Mouse (Mus musculus): ENCODE results near the gene Natd1. TPM values are rescaled to one million over a fixed set of nuclear protein-coding genes. Genes with fewer than 3 reads are reported as not detected.
A peak's percentile ranks its signal among the peaks of the same experiment; 100 is the strongest.

Natd1 gene
- polyA plus RNA-seq (2012; rRNA removed): 10.7 and 14.0 TPM in 2 replicates
- polyA plus RNA-seq (2014; fragmentation: Nextera tagmentation; extraction: Ambion mirVana): 11.1 and 15.0 TPM in 2 replicates

DNA sequence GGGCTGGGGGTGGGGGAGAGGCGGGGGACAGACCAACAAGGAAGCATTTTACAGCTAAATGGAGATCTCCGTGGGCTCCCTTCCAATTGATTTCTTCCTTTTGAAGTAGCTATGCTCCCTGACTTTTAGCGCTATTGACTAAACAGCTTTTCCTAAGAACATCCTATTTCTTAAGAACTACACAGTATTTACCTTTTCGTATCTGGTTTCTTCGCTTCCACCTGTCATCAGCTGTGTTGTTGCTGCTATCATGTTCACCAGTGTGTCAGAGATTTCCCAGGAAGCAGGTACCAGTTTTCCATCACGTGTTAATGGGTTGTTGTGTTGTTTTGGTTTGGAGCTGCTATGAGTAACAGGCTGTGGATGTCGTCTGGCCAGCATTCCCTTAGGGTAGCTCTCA lies at the start of gene Natd1:
Gene Natd1, minus strand, starts transcription at position 260 of the 400 bp plus-strand sequence.
- H3K4me1 ChIP-seq (replicated peaks; ENCODE audit: control insufficient read depth in 2 of 2, insufficient read depth in 2 of 2, low read length in 1 of 2): peaks cover 19 to 31% of the 10 kb centered on the region in 2 experiments
- ATAC-seq (ENCODE audit: insufficient read depth) (no peak), DNase-seq (ENCODE audit: low read depth in 3 of 3, low spot score in 3 of 3) (no peak)
- H3K9me3 ChIP-seq (ENCODE audit: control insufficient read depth, low read length): no peaks in the 10 kb centered on the region
- H3K4me3 ChIP-seq (ENCODE audit: insufficient read depth in 1 of 2, low read depth in 2 of 2, low read length in 2 of 2): peak within 1 kb of the TSS; percentile 96 to 99
- H3K4me2 ChIP-seq (ENCODE audit: low read depth): peak within 1 kb of the TSS; percentile 95
- H3K27ac ChIP-seq: peak within 1 kb of the TSS; percentile 91
- no peak for TF ChIP-seq CTCF (IDR thresholded peaks at IDR 0.05; ENCODE audit: low read depth)
- no peak for TF ChIP-seq EP300 (IDR thresholded peaks at IDR 0.05; ENCODE audit: low read depth)
- H3K9ac ChIP-seq (replicated peaks): peak within 1 kb of the TSS; percentile 96
- no peaks in the 10 kb centered on the region for H3K27me3 ChIP-seq (ENCODE audit: control insufficient read depth, insufficient read depth, low read length)
- no peaks in the 10 kb centered on the region for H3K36me3 ChIP-seq (replicated peaks; ENCODE audit: control insufficient read depth, insufficient read depth, low read depth)
- 51% methylated on average over 7 of the region's 7 CpGs for WGBS (ENCODE audit: insufficient replicate concordance)

DNA sequence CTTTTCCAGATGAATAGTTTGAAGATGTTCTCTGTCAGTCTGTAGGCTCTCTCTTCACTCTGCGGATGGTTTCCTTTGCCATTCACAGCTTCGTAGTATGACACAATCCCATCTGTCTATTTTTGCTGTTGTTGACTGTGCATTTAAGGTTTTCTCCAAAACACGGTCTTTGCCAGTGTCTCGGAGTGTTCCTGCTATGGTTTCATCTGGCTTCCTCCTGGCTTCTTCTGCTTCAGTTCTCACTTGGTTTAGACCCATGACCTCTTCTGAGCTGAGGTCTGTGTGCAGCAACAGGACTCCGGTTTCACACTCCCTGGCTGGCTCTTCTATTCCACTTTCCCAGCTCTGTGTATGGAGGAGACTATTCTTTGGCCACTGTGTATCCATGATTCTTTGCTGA lies 48.2 kb upstream of the Natd1 start:
- no peaks in the 10 kb centered on the region for H3K27me3 ChIP-seq (ENCODE audit: control insufficient read depth, insufficient read depth, low read length)
- no peak overlapping the region for H3K9ac ChIP-seq (replicated peaks)
- H3K4me3 ChIP-seq (ENCODE audit: insufficient read depth in 1 of 2, low read depth in 2 of 2, low read length in 2 of 2): no peak overlapping the region
- H3K27ac ChIP-seq: no peak overlapping the region
- H3K36me3 ChIP-seq (replicated peaks; ENCODE audit: control insufficient read depth, insufficient read depth, low read depth): no peaks in the 10 kb centered on the region
- H3K9me3 ChIP-seq (ENCODE audit: control insufficient read depth, low read length): no peaks in the 10 kb centered on the region
- no peak overlapping the region for H3K4me2 ChIP-seq (ENCODE audit: low read depth)
- 63% methylated on average over 5 of the region's 5 CpGs for WGBS (ENCODE audit: insufficient replicate concordance)
- DNase-seq (ENCODE audit: low read depth in 3 of 3, low spot score in 3 of 3) (no peak), ATAC-seq (ENCODE audit: insufficient read depth) (no peak)
- no peaks in the 10 kb centered on the region for H3K4me1 ChIP-seq (replicated peaks; ENCODE audit: control insufficient read depth in 2 of 2, insufficient read depth in 2 of 2, low read length in 1 of 2)
- TF ChIP-seq CTCF (IDR thresholded peaks at IDR 0.05; ENCODE audit: low read depth) (no peak), EP300 (IDR thresholded peaks at IDR 0.05; ENCODE audit: low read depth) (no peak)

DNA sequence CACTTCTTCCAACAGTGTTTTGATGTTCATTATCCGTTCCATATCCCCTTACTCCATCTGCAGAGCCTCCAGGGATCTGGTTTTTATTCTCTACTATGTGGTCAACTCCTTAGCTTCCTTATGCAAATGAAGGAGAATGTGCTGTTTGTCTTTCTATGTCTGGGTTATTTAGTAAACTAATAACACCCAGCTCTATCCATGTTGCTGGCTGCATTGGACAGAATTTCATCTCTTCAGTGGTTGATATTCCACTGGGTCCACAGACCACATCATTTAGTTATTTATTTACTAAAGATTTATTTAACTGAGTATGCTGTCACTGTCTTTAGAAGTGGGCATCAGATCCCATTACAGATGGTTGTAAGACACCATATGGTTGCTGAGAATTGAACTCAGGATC lies 46.6 kb upstream of the Natd1 start:
- Histone ChIP-seq H3K27ac (no peak overlapping the region), H3K4me2 (ENCODE audit: low read depth) (no peak overlapping the region), H3K9ac (replicated peaks) (no peak overlapping the region), H3K9me3 (ENCODE audit: control insufficient read depth, low read length) (no peaks in the 10 kb centered on the region), H3K4me3 (ENCODE audit: insufficient read depth in 1 of 2, low read depth in 2 of 2, low read length in 2 of 2) (no peak overlapping the region), H3K27me3 (ENCODE audit: control insufficient read depth, insufficient read depth, low read length) (no peaks in the 10 kb centered on the region), H3K36me3 (replicated peaks; ENCODE audit: control insufficient read depth, insufficient read depth, low read depth) (no peaks in the 10 kb centered on the region), H3K4me1 (replicated peaks; ENCODE audit: control insufficient read depth in 2 of 2, insufficient read depth in 2 of 2, low read length in 1 of 2) (no peaks in the 10 kb centered on the region)
- 52% methylated on average over 1 of the region's 1 CpGs for WGBS (ENCODE audit: insufficient replicate concordance)
- no peak for DNase-seq (ENCODE audit: low read depth in 3 of 3, low spot score in 3 of 3)
- ATAC-seq (ENCODE audit: insufficient read depth): no peak
- TF ChIP-seq CTCF (IDR thresholded peaks at IDR 0.05; ENCODE audit: low read depth) (no peak), EP300 (IDR thresholded peaks at IDR 0.05; ENCODE audit: low read depth) (no peak)

DNA sequence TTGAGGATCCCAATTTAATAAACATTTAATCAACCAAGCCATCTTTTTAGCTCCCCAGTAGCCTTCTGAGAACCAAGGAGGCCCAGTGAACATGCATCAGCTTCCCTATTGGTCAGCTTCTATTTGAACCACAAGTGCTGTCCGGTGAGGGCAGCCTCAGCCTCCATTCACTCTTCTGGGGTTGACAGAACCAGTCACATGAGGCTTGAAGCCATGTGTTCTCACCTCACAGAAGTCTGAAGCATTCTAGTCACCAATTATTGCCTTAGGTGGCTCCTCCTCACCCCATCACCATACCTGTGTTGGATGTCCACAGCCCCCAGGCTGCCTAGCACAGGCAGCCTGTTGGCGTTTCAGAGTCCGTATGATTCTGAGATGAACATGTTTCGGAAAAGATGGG lies 44.4 kb upstream of the Natd1 start:
- no peaks in the 10 kb centered on the region for H3K27me3 ChIP-seq (ENCODE audit: control insufficient read depth, insufficient read depth, low read length)
- DNase-seq (ENCODE audit: low read depth in 3 of 3, low spot score in 3 of 3): no peak
- WGBS (ENCODE audit: insufficient replicate concordance): 73% methylated on average over 4 of the region's 4 CpGs
- H3K4me1 ChIP-seq (replicated peaks; ENCODE audit: control insufficient read depth in 2 of 2, insufficient read depth in 2 of 2, low read length in 1 of 2): no peaks in the 10 kb centered on the region
- no peak overlapping the region for H3K9ac ChIP-seq (replicated peaks)
- H3K36me3 ChIP-seq (replicated peaks; ENCODE audit: control insufficient read depth, insufficient read depth, low read depth): no peaks in the 10 kb centered on the region
- no peak for TF ChIP-seq CTCF (IDR thresholded peaks at IDR 0.05; ENCODE audit: low read depth)
- no peak for TF ChIP-seq EP300 (IDR thresholded peaks at IDR 0.05; ENCODE audit: low read depth)
- no peak overlapping the region for H3K27ac ChIP-seq
- H3K4me3 ChIP-seq (ENCODE audit: insufficient read depth in 1 of 2, low read depth in 2 of 2, low read length in 2 of 2): no peak overlapping the region
- no peak overlapping the region for H3K4me2 ChIP-seq (ENCODE audit: low read depth)
- no peaks in the 10 kb centered on the region for H3K9me3 ChIP-seq (ENCODE audit: control insufficient read depth, low read length)
- ATAC-seq (ENCODE audit: insufficient read depth): no peak

DNA sequence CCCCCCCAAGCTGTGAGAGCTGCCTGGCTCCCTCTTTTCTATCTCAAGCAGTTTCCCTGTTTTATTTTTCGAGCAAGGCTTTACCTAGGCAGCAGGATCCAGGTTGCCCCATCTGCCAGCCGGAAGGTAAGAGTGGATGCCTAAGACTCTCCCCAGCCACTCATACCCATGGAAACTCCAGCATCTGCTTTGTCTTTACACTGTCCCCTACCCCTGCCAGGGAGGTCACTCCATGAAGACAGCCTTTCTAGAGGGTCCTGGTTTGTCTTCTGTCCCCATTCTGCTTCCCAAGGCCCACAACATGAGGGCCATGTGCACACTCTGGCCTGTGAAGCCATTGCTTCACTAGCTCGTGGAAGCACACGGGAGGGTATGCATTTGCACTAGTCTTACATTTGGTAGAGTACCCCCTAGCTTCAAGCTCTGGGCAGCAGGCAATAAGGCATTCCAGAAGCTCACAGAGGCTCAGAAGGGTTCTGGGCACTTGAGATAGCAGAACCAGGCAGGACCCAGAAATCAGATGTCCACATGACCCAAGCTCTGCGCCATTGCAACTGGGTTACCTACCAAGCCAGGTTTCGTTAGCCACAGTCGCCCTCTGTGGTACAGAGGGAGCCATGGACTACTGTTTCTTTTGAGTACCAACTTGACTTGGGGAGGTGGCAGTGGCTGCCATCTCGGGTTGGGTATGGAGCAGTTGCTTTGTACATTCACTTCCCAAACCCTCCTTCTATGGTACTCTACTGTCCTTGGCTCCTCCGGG lies 41.3 kb upstream of the Natd1 start:
- WGBS (ENCODE audit: insufficient replicate concordance): 74% methylated on average over 9 of the region's 9 CpGs
- DNase-seq (ENCODE audit: low read depth in 3 of 3, low spot score in 3 of 3) (no peak), ATAC-seq (ENCODE audit: insufficient read depth) (no peak)
- no peak overlapping the region for H3K4me2 ChIP-seq (ENCODE audit: low read depth)
- TF ChIP-seq EP300 (IDR thresholded peaks at IDR 0.05; ENCODE audit: low read depth) (no peak), CTCF (IDR thresholded peaks at IDR 0.05; ENCODE audit: low read depth) (no peak)
- H3K27ac ChIP-seq: no peak overlapping the region
- no peak overlapping the region for H3K4me3 ChIP-seq (ENCODE audit: insufficient read depth in 1 of 2, low read depth in 2 of 2, low read length in 2 of 2)
- H3K36me3 ChIP-seq (replicated peaks; ENCODE audit: control insufficient read depth, insufficient read depth, low read depth): peaks cover 24% of the 10 kb centered on the region
- H3K9ac ChIP-seq (replicated peaks): no peak overlapping the region
- H3K4me1 ChIP-seq (replicated peaks; ENCODE audit: control insufficient read depth in 2 of 2, insufficient read depth in 2 of 2, low read length in 1 of 2): 0 out of 4 replicates have a peak, but pooled peaks cover 0 to 1% of the 10 kb centered on the region in 2 experiments
- no peaks in the 10 kb centered on the region for H3K27me3 ChIP-seq (ENCODE audit: control insufficient read depth, insufficient read depth, low read length)
- no peaks in the 10 kb centered on the region for H3K9me3 ChIP-seq (ENCODE audit: control insufficient read depth, low read length)

All from liver, embryonic 14.5 days (tissue).